Mouse (Mus musculus) heart, embryonic 13.5 days (tissue): Measurements from ENCODE around the gene Rfesd. TPM values are rescaled to one million over a fixed set of nuclear protein-coding genes. Genes with fewer than 3 reads are reported as not detected.
A peak's percentile ranks its signal among the peaks of the same experiment; 100 is the strongest.

ENCODE experiments used
- ATAC-seq: fragments of 200-750 bp; cut with Nextera tagmentation; 2 replicates; pipeline ENCODE4 v1.8.0; 2017; ENCODE audit warnings: moderate TSS enrichment; ENCODE audit not compliant: insufficient number of reproducible peaks, low FRiP score, low TSS enrichment; ENCODE audit errors: extremely low read depth
- H3K27ac ChIP-seq: fragments of 300-500 bp; sonication (generic); replicated peaks from 2 replicates; pipeline ENCODE4 v1.5.1; 2015; ENCODE audit warnings: moderate library complexity, mild to moderate bottlenecking, inconsistent platforms
- H3K27me3 ChIP-seq: fragments of 300-500 bp; sonication (generic); replicated peaks from 2 replicates; pipeline ENCODE4 v1.6.1; 2015; ENCODE audit warnings: mild to moderate bottlenecking, inconsistent platforms
- H3K36me3 ChIP-seq: fragments of 300-500 bp; sonication (generic); 2 replicates; pipeline ENCODE4 v1.6.1; 2015; ENCODE audit warnings: mild to moderate bottlenecking, inconsistent platforms
- H3K4me1 ChIP-seq: fragments of 300-500 bp; sonication (generic); 2 replicates; pipeline ENCODE4 v1.6.1; 2015; ENCODE audit warnings: inconsistent platforms
- H3K4me2 ChIP-seq: fragments of 300-500 bp; sonication (generic); 2 replicates; pipeline ENCODE4 v1.6.1; 2015; ENCODE audit warnings: inconsistent platforms, mild to moderate bottlenecking, moderate library complexity
- H3K4me3 ChIP-seq: fragments of 300-500 bp; sonication (generic); 2 replicates; pipeline ENCODE4 v1.5.1; 2015; ENCODE audit warnings: moderate library complexity, mild to moderate bottlenecking, inconsistent platforms
- H3K9ac ChIP-seq: fragments of 300-500 bp; sonication (generic); 2 replicates; pipeline ENCODE4 v1.6.1; 2015; ENCODE audit warnings: inconsistent platforms, mild to moderate bottlenecking, moderate library complexity
- H3K9me3 ChIP-seq: fragments of 300-500 bp; sonication (generic); 2 replicates; pipeline ENCODE4 v1.6.1; 2016; ENCODE audit warnings: inconsistent platforms
- WGBS: fragments of 180-500 bp; shearing (Covaris S2); methylation state at CpG from one replicate; pipeline ENCODE4 v1.1.7; 2015; ENCODE audit warnings: mixed read lengths; 5-methylcytosine and 5-hydroxymethylcytosine counted together
- polyA plus RNA-seq: library from polyadenylated mRNA; unstranded; fragments of >200 nt; fragmentation: Nextera tagmentation; extraction: Ambion mirVana; gene quantifications from 2 replicates; pipeline ENCODE4 v1.2.1, GENCODE M21; 2015

Rfesd gene
- 18.0 and 18.9 TPM in 2 replicates for polyA plus RNA-seq

- Histone ChIP-seq H3K4me2 (peak within 1 kb of the TSS; percentile 73), H3K9ac (peak within 1 kb of the TSS; percentile 86), H3K4me3 (peak within 1 kb of the TSS; percentile 78), H3K27me3 (peaks cover 7% of the 10 kb centered on the region; the same call in 1 of the 2 replicates), H3K9me3 (no peaks in the 10 kb centered on the region), H3K4me1 (peaks cover 10% of the 10 kb centered on the region), H3K36me3 (0 out of 2 replicates have a peak, but pooled peaks cover 2% of the 10 kb centered on the region), H3K27ac (peak within 1 kb of the TSS; percentile 95)
- 1% methylated on average over 50 of the region's 50 CpGs for WGBS
- peak; percentile 96 for ATAC-seq
Measured at GRCm38 (mm10) chr13:76017974-76018843, at the start of gene Rfesd. Rfesd (minus strand) TSS chr13:76018719.

GRCm38 (mm10) chr13:76064363-76064945 lies 45.9 kb upstream of the Rfesd start:
- 75% methylated on average over 13 of the region's 13 CpGs for WGBS
- Histone ChIP-seq H3K36me3 (peaks cover 29% of the 10 kb centered on the region), H3K4me2 (no peak overlapping the region), H3K9ac (no peak overlapping the region), H3K4me1 (no peaks in the 10 kb centered on the region), H3K9me3 (no peaks in the 10 kb centered on the region), H3K27ac (no peak overlapping the region), H3K4me3 (no peak overlapping the region), H3K27me3 (no peaks in the 10 kb centered on the region)
- no peak for ATAC-seq

- no peaks in the 10 kb centered on the region for H3K4me1 ChIP-seq
- no peak overlapping the region for H3K4me2 ChIP-seq
- no peak for ATAC-seq
- no peak overlapping the region for H3K9ac ChIP-seq
- peaks cover 27% of the 10 kb centered on the region for H3K36me3 ChIP-seq
- no peak overlapping the region for H3K27ac ChIP-seq
- H3K27me3 ChIP-seq, result no peaks in the 10 kb centered on the region; the same call in 1 of the 2 replicates
- no peaks in the 10 kb centered on the region for H3K9me3 ChIP-seq
- 90% methylated on average over 4 of the region's 4 CpGs for WGBS
- no peak overlapping the region for H3K4me3 ChIP-seq
Measured at GRCm38 (mm10) chr13:76063548-76063947, 45.0 kb upstream of the Rfesd start.

GRCm38 (mm10) chr13:76062569-76062968 lies 44.0 kb upstream of the Rfesd start:
- no peaks in the 10 kb centered on the region for H3K9me3 ChIP-seq
- 89% methylated on average over 3 of the region's 3 CpGs for WGBS

GRCm38 (mm10) chr13:76062126-76062525 lies 43.6 kb upstream of the Rfesd start:
- Histone ChIP-seq H3K9ac (no peak overlapping the region), H3K4me1 (no peaks in the 10 kb centered on the region), H3K4me2 (no peak overlapping the region), H3K36me3 (peaks cover 27% of the 10 kb centered on the region), H3K9me3 (no peaks in the 10 kb centered on the region), H3K27ac (no peak overlapping the region), H3K27me3 (peaks cover 13% of the 10 kb centered on the region), H3K4me3 (no peak overlapping the region)
- WGBS, result 84% methylated on average over 3 of the region's 3 CpGs
- no peak for ATAC-seq

More at GRCm38 (mm10) chr13:76062569-76062968, 44.0 kb upstream of the Rfesd start:
- Histone ChIP-seq H3K27ac (no peak overlapping the region), H3K4me1 (no peaks in the 10 kb centered on the region), H3K9ac (no peak overlapping the region), H3K36me3 (peaks cover 27% of the 10 kb centered on the region), H3K4me3 (no peak overlapping the region), H3K4me2 (no peak overlapping the region), H3K27me3 (peaks cover 9% of the 10 kb centered on the region)
- no peak for ATAC-seq

- peaks cover 39% of the 10 kb centered on the region for H3K27me3 ChIP-seq
- H3K9me3 ChIP-seq, result no peaks in the 10 kb centered on the region
- H3K36me3 ChIP-seq, result peaks cover 12% of the 10 kb centered on the region
- H3K9ac ChIP-seq, result no peak overlapping the region
- ATAC-seq, result no peak
- peaks cover 18% of the 10 kb centered on the region for H3K4me1 ChIP-seq
- H3K4me2 ChIP-seq, result no peak overlapping the region
- no peak overlapping the region for H3K27ac ChIP-seq
- WGBS, result 90% methylated on average over 4 of the region's 4 CpGs
- no peak overlapping the region for H3K4me3 ChIP-seq
Measured at GRCm38 (mm10) chr13:76059591-76059990, 41.1 kb upstream of the Rfesd start.

- Histone ChIP-seq H3K4me1 (peaks cover 18% of the 10 kb centered on the region), H3K36me3 (peaks cover 3% of the 10 kb centered on the region; the same call in 1 of the 2 replicates), H3K4me3 (no peak overlapping the region), H3K9ac (no peak overlapping the region), H3K27me3 (peaks cover 60% of the 10 kb centered on the region), H3K27ac (no peak overlapping the region), H3K4me2 (no peak overlapping the region; the same call in 1 of the 2 replicates), H3K9me3 (no peaks in the 10 kb centered on the region)
- WGBS, result 65% methylated on average over 10 of the region's 10 CpGs
- no peak for ATAC-seq
Measured at GRCm38 (mm10) chr13:76057267-76058069, 38.9 kb upstream of the Rfesd start.

- Histone ChIP-seq H3K4me2 (peak within 1 kb of the TSS; percentile 98), H3K27ac (no peak within 1 kb of the TSS), H3K9ac (peak within 1 kb of the TSS; percentile 73), H3K4me1 (peaks cover 18% of the 10 kb centered on the region), H3K27me3 (peaks cover 62% of the 10 kb centered on the region), H3K9me3 (no peaks in the 10 kb centered on the region), H3K36me3 (no peaks in the 10 kb centered on the region), H3K4me3 (peak within 1 kb of the TSS; percentile 64)
- no peak for ATAC-seq
- 11% methylated on average over 10 of the region's 10 CpGs for WGBS
Measured at GRCm38 (mm10) chr13:76056896-76057266, 38.4 kb upstream of the Rfesd start, which contains the start of gene Gpr150. Gpr150 (minus strand) TSS chr13:76056996.

- under 1% methylated on average over 34 of the region's 34 CpGs for WGBS
- ATAC-seq, result peak; percentile 51; the same call in 1 of the 2 replicates
- Histone ChIP-seq H3K9ac (peak overlapping the region; percentile 73), H3K36me3 (no peaks in the 10 kb centered on the region), H3K4me2 (peak overlapping the region; percentile 98), H3K27me3 (peaks cover 63% of the 10 kb centered on the region), H3K4me3 (peak overlapping the region; percentile 64), H3K4me1 (peaks cover 18% of the 10 kb centered on the region), H3K27ac (no peak overlapping the region), H3K9me3 (no peaks in the 10 kb centered on the region)
Measured at GRCm38 (mm10) chr13:76056261-76056724, 37.8 kb upstream of the Rfesd start.

GRCm38 (mm10) chr13:76055391-76056232 lies 37.1 kb upstream of the Rfesd start:
- Histone ChIP-seq H3K9ac (peak overlapping the region; percentile 73), H3K36me3 (no peaks in the 10 kb centered on the region), H3K27ac (no peak overlapping the region), H3K4me1 (peaks cover 18% of the 10 kb centered on the region), H3K27me3 (peaks cover 63% of the 10 kb centered on the region), H3K4me2 (peak overlapping the region; percentile 98), H3K9me3 (no peaks in the 10 kb centered on the region), H3K4me3 (peak overlapping the region; percentile 64)
- 2% methylated on average over 59 of the region's 59 CpGs for WGBS
- ATAC-seq, result no peak; the same call in 1 of the 2 replicates
